Mouse (Mus musculus) lung, postnatal 0 days (tissue): Measurements from ENCODE around the gene Ugt1a6a.

Experiments
- CTCF ChIP-seq: IDR thresholded peaks from 2 replicates; pipeline ENCODE4 v1.5.1; 2016; ENCODE audit warnings: antibody characterized with exemption, mild to moderate bottlenecking
- EP300 ChIP-seq: IDR thresholded peaks from 2 replicates; pipeline ENCODE4 v1.6.1; 2016; ENCODE audit warnings: antibody characterized with exemption, mild to moderate bottlenecking, control low read depth

DNA sequence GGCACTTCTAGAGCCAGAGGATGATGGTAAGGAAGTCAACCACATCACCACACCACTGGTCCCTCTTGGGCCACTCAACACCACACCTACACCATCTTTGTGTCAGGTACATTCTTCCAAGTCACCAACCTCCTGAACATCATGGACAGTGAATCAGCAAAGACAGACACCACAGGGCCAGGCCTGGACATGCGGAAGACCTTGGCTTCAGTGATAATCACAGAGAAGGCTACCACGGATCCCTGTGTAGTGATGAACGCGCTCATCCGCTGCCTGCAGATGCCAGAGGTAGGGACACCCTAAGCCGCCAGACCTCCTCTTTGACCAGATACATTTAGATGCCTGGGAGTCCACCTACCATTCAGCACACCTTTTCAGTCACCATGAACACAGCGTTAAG lies 93.5 kb downstream of the Ugt1a6a start:
- TF ChIP-seq CTCF, result no peak
- TF ChIP-seq EP300, result no peak
